Mouse (Mus musculus): Measurements from ENCODE around the gene Lgi1.

DNA sequence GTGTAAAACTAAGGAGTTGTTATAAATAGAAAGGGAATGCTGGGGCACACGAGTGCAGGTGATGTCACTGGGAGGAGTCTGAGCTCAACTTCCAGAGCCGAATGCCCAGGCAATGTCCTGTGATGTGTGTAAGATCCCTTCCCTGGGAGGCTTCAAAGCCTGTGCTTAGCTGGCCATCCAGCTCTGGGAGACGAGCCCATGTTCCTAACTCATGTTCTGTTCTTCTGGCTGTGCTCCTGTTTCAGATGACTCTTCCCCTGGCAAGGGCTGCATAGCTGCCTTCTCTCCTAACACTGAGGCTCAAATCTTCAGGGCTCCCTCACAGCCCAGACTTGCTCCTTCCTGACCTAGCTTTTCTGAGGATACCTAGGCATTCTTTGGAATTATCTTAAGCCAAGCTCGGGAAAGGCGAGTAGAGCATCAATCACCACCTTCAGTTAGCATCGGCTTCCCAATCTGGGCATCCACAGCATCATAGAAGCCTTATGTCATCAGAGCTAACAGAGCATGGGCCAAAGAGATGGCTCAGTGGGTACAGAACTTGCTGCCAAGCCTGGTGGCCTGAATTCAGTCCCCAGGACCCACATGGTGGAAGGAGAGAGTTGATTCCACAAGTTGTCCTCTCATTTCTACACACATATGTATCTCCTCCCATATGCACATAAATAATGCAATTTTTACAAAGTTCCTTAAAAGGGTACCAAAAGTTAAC is 52.4 kb downstream of the Lgi1 start:
- TF ChIP-seq CTCF (IDR thresholded peaks at IDR 0.05; ENCODE audit: low read depth) (no peak), EP300 (IDR thresholded peaks at IDR 0.05; ENCODE audit: low read depth) (no peak)

Measured in heart, postnatal 0 days (tissue).